Mouse (Mus musculus): Measurements from ENCODE around the gene Tpte. TPM values are rescaled to one million over a fixed set of nuclear protein-coding genes. Genes with fewer than 3 reads are reported as not detected.

The Tpte gene
- not detected in 2 replicates for polyA plus RNA-seq (2012; ENCODE audit: insufficient read depth, low replicate concordance)

- H3K4me3 ChIP-seq (replicated peaks), result no peak within 1 kb of the TSS
- H3K27me3 ChIP-seq (replicated peaks), result peaks cover 3% of the 10 kb centered on the region
- H3K36me3 ChIP-seq (replicated peaks; ENCODE audit: low read length), result no peaks in the 10 kb centered on the region
- TF ChIP-seq FLI1 (IDR thresholded peaks at IDR 0.05; ENCODE audit: low read length) (no peak), GATA1 (IDR thresholded peaks at IDR 0.05; ENCODE audit: borderline replicate concordance, low read length) (no peak)
- peaks cover 6% of the 10 kb centered on the region for H3K9me3 ChIP-seq
- H3K4me1 ChIP-seq, result no peaks in the 10 kb centered on the region
Observed at GRCm38 (mm10) chr8:22282999-22283491, at the start of gene Tpte. TSS of gene Tpte (plus strand) at chr8:22283441.

DNA sequence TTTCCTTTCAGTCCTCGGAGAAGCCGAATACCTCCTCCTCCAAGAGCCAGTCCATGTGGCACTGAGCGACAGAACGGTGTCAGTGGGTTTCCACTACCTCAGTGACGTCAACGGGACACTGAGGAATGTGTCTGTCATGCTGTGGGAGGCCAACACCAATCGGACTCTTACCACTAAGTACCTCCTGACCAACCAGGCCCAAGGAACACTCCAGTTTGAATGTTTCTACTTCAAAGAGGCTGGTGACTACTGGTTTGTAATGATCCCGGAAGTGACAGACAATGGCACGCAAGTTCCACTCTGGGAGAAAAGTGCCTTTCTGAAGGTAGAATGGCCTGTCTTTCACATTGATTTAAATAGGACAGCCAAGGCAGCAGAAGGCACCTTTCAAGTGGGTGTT, 40.3 kb upstream of the Tpte start:
- H3K27me3 ChIP-seq (replicated peaks), result peaks cover 3% of the 10 kb centered on the region
- no peak for TF ChIP-seq GATA1 (IDR thresholded peaks at IDR 0.05; ENCODE audit: borderline replicate concordance, low read length)
- no peak for TF ChIP-seq FLI1 (IDR thresholded peaks at IDR 0.05; ENCODE audit: low read length)

GRCm38 (mm10) chr8:22245663-22246062, 37.6 kb upstream of the Tpte start:
- peaks cover 3% of the 10 kb centered on the region for H3K27me3 ChIP-seq (replicated peaks)
- H3K9me3 ChIP-seq, result no peaks in the 10 kb centered on the region
- no peak overlapping the region for H3K4me3 ChIP-seq (replicated peaks)
- peaks cover 9% of the 10 kb centered on the region for H3K4me1 ChIP-seq
- TF ChIP-seq GATA1 (IDR thresholded peaks at IDR 0.05; ENCODE audit: borderline replicate concordance, low read length) (no peak), FLI1 (IDR thresholded peaks at IDR 0.05; ENCODE audit: low read length) (no peak)
- H3K36me3 ChIP-seq (replicated peaks; ENCODE audit: low read length), result peaks cover 3% of the 10 kb centered on the region

More for the DNA sequence above, 40.3 kb upstream of the Tpte start:
- Histone ChIP-seq H3K4me3 (replicated peaks) (no peak overlapping the region), H3K9me3 (no peaks in the 10 kb centered on the region), H3K36me3 (replicated peaks; ENCODE audit: low read length) (peaks cover 3% of the 10 kb centered on the region), H3K4me1 (peaks cover 9% of the 10 kb centered on the region)

DNA sequence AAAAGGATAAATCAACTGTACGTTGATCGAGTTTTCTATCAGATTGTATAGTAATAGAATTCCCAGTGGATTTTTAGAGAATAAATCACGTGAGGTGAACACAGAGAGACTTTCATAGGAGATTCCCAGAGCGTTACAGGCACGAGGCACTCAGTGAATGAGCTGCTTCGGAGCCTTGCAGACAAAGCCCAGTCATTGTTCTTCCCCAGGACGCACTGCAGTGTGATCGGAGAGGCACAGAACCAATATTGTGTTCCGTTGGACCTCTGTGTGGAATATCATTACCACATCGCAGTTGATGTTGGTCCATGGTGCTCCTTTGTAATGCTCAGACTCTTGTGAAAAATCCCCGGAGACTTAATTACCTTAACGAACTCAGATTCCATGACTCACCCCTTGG, 35.3 kb upstream of the Tpte start:
- Histone ChIP-seq H3K4me1 (peaks cover 9% of the 10 kb centered on the region), H3K4me3 (replicated peaks) (no peak overlapping the region), H3K9me3 (no peaks in the 10 kb centered on the region), H3K36me3 (replicated peaks; ENCODE audit: low read length) (peaks cover 3% of the 10 kb centered on the region), H3K27me3 (replicated peaks) (peaks cover 4% of the 10 kb centered on the region)
- TF ChIP-seq GATA1 (IDR thresholded peaks at IDR 0.05; ENCODE audit: borderline replicate concordance, low read length) (no peak), FLI1 (IDR thresholded peaks at IDR 0.05; ENCODE audit: low read length) (no peak)

DNA sequence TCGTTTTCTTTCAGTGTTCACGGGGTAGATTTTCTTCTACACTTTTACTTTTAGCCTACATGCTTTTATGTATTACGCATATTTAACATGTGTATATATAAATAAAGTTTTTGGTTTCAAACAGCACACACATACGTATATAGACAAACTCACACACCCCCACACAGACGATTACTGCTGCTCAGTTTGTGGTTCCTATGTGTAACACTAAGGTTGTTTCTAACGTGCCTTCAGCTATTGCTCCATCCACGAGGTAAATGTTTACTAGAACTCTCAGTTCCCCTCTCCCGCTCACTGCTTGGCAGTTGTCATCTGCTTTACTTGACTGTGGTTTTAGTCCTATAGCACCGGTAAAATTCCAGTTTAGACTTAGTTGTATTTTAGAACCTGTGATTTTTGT, 34.2 kb upstream of the Tpte start:
- Histone ChIP-seq H3K36me3 (replicated peaks; ENCODE audit: low read length) (no peaks in the 10 kb centered on the region), H3K27me3 (replicated peaks) (peaks cover 4% of the 10 kb centered on the region), H3K4me1 (peaks cover 9% of the 10 kb centered on the region), H3K9me3 (peaks cover 5% of the 10 kb centered on the region), H3K4me3 (replicated peaks) (no peak overlapping the region)
- TF ChIP-seq GATA1 (IDR thresholded peaks at IDR 0.05; ENCODE audit: borderline replicate concordance, low read length), result no peak
- no peak for TF ChIP-seq FLI1 (IDR thresholded peaks at IDR 0.05; ENCODE audit: low read length)

DNA sequence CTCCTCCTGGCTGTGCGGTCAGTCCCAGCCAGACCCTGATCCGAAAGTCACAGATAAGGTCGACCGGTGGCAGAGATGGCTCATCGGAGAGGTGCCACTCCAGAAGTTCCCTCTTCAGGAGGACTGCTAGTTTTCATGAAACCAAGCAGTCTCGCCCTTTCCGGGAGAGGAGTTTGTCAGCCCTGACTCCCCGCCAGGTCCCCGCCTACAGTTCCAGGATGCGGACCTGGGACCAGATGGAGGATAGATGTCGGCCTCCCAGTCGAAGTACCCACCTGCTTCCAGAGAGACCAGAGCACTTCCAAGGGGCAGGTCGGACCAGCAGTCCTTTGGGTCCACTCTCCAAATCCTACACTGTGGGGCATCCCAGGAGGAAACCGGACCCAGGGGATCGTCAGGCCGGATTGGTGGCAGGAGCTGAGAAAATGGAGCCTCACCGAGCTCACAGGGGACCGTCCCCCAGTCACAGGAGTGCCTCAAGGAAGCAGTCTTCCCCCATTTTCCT, 24.2 kb upstream of the Tpte start:
- H3K4me3 ChIP-seq (replicated peaks), result no peak overlapping the region
- H3K27me3 ChIP-seq (replicated peaks), result no peaks in the 10 kb centered on the region
- peaks cover 10% of the 10 kb centered on the region for H3K36me3 ChIP-seq (replicated peaks; ENCODE audit: low read length)
- no peak for TF ChIP-seq FLI1 (IDR thresholded peaks at IDR 0.05; ENCODE audit: low read length)
- peaks cover 15% of the 10 kb centered on the region for H3K9me3 ChIP-seq
- H3K4me1 ChIP-seq, result peaks cover 16% of the 10 kb centered on the region

DNA sequence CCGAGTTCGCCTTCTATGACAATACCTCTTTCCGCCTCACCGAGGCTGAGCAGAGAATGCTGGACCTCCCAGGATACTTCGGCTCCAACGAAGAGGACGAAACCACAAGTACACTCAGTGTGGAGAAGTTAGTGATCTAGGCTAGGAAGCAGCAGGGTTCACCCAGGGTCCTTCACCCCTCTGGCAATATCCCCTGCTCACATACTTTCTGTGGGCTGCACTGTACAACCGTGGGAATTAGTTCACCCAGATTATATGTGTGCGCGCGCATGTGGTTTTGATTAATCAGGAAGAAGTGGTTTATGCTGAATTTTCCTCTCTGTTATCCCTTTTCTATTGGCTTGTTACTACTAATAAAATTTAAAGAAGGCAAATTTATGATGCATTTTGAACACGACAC, 23.7 kb upstream of the Tpte start:
- no peak for TF ChIP-seq FLI1 (IDR thresholded peaks at IDR 0.05; ENCODE audit: low read length)
- TF ChIP-seq GATA1 (IDR thresholded peaks at IDR 0.05; ENCODE audit: borderline replicate concordance, low read length), result no peak
- H3K36me3 ChIP-seq (replicated peaks; ENCODE audit: low read length), result peaks cover 10% of the 10 kb centered on the region

GRCm38 (mm10) chr8:22260091-22260722, 23.0 kb upstream of the Tpte start:
- no peak for TF ChIP-seq FLI1 (IDR thresholded peaks at IDR 0.05; ENCODE audit: low read length)
- no peaks in the 10 kb centered on the region for H3K27me3 ChIP-seq (replicated peaks)
- peaks cover 10% of the 10 kb centered on the region for H3K36me3 ChIP-seq (replicated peaks; ENCODE audit: low read length)
- H3K9me3 ChIP-seq, result peaks cover 7% of the 10 kb centered on the region
- H3K4me1 ChIP-seq, result peaks cover 16% of the 10 kb centered on the region
- no peak overlapping the region for H3K4me3 ChIP-seq (replicated peaks)

More for the DNA sequence above, 23.7 kb upstream of the Tpte start:
- peaks cover 16% of the 10 kb centered on the region for H3K4me1 ChIP-seq
- H3K27me3 ChIP-seq (replicated peaks), result no peaks in the 10 kb centered on the region
- H3K9me3 ChIP-seq, result peaks cover 10% of the 10 kb centered on the region
- no peak overlapping the region for H3K4me3 ChIP-seq (replicated peaks)

- no peaks in the 10 kb centered on the region for H3K27me3 ChIP-seq (replicated peaks)
- H3K4me1 ChIP-seq, result peaks cover 6% of the 10 kb centered on the region
- peaks cover 7% of the 10 kb centered on the region for H3K9me3 ChIP-seq
- TF ChIP-seq GATA1 (IDR thresholded peaks at IDR 0.05; ENCODE audit: borderline replicate concordance, low read length), result no peak
- TF ChIP-seq FLI1 (IDR thresholded peaks at IDR 0.05; ENCODE audit: low read length), result no peak
- peak overlapping the region; percentile 67 for H3K4me3 ChIP-seq (replicated peaks)
- H3K36me3 ChIP-seq (replicated peaks; ENCODE audit: low read length), result peaks cover 10% of the 10 kb centered on the region
Observed at GRCm38 (mm10) chr8:22262267-22262666, 21.0 kb upstream of the Tpte start.

DNA sequence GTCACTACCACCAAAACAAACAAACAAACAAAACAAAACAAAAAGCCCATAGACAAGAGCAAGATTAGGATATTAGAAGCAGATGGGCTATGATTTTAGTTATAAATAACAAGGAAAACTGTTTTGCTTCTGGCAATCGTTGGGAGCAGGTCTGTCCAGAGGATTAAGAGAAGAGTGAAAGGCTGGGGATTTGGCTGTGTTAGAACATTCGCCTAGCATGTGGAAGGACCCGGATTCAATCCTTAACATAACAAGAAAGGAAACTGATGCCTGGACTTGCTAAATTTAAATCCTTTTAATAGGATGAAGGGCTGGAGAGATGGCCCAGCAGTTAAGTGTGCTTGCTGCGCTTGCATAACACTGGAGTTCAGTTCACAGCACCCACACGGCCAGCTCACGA, 18.9 kb upstream of the Tpte start:
- Histone ChIP-seq H3K4me1 (peaks cover 6% of the 10 kb centered on the region), H3K27me3 (replicated peaks) (no peaks in the 10 kb centered on the region), H3K9me3 (0 out of 2 replicates have a peak, but pooled peaks cover 3% of the 10 kb centered on the region), H3K36me3 (replicated peaks; ENCODE audit: low read length) (no peaks in the 10 kb centered on the region), H3K4me3 (replicated peaks) (no peak overlapping the region)
- no peak for TF ChIP-seq FLI1 (IDR thresholded peaks at IDR 0.05; ENCODE audit: low read length)
- no peak for TF ChIP-seq GATA1 (IDR thresholded peaks at IDR 0.05; ENCODE audit: borderline replicate concordance, low read length)
